Mouse (Mus musculus) gastrocnemius, postnatal 4 days (tissue): Measurements from ENCODE around the gene Clba1. TPM values are rescaled to one million over a fixed set of nuclear protein-coding genes. Genes with fewer than 3 reads are reported as not detected.
"Not testable (repeated sequence)": the region's sequence is repeated elsewhere in the genome, so short reads cannot be mapped to it uniquely, and the experiment has no call there.

Experiments
- DNase-seq, 2 experiments: peaks; one replicate each; pipeline ENCODE4 v3.0.0; 2021 to 2022; ENCODE audit warnings: low spot score in 2 of 2, mixed read lengths in 2 of 2
- total RNA-seq, 2 experiments: library from RNA; stranded (reverse); gene quantifications; 2 replicates each; pipeline ENCODE4 v1.2.3; 2021

Clba1 gene
- total RNA-seq, 2 experiments from 2014 or later = 0.96 to 1.4 TPM

DNA sequence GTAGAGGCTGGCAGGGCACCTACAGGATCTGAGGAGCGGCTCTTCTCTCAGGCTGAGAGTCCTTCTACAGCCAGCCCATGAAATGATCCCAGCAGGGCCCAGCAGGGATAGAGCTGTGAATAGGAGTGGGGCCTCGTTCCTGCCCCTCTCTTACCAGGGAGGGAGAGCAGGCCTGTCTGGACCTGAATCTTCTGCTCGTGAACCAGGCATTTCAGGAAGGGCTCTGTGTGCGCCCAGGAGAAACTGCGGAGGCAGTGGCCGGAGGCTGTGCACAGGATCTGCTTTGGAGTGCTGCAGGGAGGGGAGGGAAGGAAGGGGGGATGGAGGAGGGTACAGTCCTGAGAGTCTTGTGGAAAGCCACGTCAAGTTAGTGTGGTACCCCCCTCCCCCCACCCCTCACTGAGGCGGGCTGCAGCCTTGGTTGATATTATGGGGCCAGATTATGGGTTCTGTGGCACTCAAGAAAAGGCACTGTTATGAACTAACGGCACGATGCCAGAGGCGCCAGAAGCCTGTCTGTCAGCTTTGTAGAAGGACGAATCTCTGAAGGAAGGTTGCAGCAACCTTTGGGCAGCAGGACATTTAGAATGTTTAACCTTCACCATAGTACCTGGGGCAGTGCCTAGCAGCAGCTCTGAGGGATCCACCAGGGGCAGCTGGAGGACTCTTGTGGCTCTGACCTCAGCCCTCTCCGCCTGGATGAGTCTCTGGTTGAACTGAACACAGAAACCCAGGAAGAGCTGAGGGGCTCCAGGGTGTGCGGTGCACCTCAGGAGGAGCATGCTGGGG, 6.1 kb downstream of the Clba1 start:
- no peak for DNase-seq

DNA sequence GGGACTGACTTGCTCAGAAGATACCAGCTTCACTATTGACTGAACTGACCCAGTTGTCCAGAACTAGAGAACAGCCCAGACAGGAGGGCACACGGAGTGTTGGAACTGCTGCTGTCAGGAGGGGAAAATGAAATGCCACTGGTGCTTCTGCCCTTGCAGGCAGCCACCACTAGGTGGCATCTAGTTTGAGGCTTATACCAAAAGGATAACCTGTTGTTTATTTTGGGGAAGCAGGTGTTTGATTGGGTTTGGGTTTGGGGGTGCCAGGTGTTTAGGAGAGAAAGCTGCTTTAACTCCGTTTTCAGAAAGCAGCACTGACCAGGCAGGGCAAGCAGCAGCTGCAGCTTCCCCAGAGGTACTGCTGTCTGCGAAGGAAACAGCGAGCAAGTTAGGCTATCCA, 7.6 kb downstream of the Clba1 start:
- DNase-seq = no peak

DNA sequence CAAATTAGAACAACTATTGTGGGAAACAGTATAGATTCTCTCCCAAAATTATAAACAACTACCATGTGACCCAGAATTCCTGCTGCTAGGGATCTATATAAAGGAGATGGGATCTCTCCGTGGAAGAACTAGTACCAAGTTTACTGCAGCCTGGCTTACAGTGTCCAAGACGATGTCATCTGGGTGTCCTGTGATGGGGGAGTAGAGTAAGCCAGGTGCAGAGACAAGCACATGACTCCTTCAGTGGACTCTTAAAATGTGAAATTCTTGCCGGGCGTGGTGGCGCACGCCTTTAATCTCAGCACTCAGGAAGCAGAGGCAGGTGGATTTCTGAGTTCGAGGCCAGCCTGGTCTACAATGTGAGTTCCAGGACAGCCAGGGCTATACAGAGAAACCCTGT, 8.1 kb downstream of the Clba1 start:
- DNase-seq = not testable (repeated sequence)

DNA sequence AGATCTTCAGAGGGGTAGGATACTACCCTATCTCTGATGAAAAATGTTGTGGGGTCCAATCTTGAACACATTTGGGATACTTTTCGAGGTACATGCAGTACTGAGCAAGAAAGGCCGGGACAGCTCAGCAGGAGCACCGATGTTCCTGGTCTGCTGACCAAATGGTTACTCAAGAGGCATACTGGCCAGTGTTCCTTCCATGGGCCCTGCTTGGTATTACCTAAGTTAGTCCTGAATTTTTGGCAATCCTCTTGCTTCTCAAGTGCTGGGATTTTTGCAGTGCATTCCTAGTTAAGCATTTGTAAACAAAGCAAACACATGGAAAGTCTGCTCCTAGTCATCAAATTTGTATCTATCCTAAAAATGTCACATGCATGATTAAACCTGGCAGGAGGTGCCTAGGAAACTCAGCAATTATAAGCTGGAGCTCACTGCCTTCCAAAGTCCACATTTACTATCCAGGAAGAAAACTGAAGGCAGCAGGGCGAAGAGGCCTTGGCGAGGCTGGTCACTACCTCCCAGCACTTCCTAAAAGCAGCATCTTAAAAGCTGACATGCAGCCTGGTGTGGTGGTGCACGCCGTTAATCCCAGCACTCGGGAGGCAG, 10.4 kb downstream of the Clba1 start:
- DNase-seq = no peak

DNA sequence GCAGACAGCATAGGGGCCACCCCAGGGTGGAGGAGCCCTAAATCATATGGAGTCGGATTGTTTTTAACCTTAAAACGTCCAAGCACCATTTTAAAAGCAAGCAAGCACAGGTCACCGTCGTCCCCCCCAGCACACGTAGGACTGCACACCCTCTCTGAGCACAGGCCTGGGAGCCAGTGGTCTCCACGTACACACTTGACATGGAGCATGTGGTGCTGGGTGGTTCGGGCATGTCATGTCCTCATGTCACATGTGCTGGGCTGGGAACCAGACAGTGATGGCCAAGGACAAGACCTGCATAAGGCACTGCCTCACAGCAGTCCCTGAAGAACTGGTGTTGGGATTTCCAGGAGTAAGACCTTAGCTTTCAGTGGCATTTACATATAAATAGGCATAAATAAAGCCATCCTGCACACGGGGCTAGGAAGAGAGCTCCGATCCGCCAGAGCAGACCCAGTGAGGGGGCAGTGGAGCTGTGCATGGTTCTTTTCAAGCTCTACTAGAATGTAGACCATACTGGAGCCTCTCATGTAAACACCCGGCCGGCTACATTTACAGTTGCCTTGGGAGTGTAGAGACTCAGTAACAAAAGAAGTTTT, 11.8 kb downstream of the Clba1 start:
- no peak for DNase-seq

DNA sequence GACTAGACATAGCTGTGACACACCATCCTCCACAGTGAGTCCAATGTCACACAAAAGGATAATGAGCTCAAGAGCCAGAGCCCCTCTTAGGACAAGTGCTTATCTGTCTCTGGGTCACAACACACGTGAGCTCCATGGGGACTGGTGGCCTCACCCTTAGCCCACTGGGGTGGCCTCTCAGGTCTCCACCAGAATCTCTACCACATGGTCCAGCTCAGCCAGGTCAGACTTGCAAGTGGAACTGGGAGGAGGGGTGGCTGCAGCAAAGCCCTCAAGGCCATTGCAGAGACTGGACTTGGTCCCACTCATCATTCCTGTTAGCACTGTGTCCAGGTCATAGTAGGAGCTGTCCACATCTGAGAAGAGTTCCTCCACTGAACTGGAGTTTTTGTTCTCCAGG, 12.5 kb downstream of the Clba1 start:
- no peak for DNase-seq

DNA sequence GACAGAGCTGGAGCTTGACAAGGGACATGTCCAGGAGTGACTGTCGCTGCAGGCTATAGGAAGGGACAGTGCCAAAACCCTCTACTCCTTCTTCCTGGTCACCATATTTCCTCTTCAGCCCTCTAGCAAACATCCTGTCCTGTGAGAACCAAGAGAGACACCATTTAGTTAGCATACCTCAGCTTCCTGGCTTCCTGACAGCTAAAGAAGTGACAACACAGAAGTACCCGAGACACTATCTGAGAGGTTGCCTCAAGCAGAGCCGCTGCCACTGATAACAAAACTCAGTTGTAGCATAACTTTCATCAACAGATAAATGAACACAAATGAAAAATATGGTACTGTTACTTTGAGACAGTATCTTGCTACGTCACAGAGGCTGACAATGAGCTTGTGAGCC, 13.2 kb downstream of the Clba1 start:
- DNase-seq = no peak

DNA sequence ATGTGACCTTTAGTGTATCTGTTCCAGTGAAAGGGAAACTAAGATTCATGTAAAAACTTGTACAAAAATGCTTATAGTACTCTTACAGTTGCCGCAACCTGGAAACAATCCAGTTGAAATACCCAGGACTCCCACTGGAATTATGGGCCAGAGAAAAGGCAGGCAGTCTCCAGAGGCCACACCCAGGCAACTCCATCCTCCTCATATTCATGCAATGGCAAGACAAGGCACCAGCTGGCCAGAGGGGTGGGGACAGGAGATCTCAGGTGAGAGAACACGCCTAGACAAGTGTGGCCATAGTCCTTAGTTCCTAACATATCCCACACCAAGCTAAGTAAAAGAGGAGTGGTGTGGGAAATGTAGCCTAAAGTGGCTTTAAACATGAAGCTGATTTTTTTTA, 13.9 kb downstream of the Clba1 start:
- no peak for DNase-seq

DNA sequence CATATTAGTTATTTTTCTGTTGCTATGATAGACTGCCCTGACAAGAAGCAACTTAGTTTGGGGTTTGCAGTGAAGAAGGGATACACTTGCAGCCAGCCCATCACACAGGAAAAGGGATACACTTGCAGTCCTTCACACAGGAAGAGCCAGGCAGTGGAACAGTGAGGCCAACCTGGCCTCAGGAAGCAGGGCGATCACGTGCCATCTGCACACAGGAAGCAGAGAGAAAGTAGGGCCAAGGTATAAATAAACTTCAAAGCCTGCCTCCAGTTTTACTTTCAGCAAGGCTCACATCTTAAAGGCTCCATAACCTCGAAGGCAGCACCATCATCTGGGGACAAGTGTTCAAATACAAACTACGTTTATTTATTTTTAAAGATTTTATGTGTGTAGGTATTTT, 14.5 kb downstream of the Clba1 start:
- DNase-seq = no peak

DNA sequence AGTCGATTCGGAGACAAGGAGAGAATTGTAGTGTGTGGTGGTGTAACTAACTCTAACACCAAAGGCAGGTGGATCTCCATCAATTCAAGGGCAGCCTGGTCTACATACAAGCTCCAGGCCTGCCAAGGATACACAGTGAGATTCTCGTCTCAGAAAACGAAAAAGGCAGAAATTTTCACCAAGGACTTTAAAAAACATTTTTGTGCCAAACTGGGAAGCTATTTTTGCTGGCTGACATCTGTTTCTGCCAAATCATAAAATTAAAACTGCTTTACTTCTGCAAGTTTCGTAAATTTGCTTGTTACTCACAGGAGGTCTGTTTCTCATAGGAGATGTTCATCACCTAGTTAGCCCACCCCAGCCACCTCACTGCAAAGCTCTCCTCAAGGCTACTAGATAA, 17.2 kb downstream of the Clba1 start:
- no peak for DNase-seq

DNA sequence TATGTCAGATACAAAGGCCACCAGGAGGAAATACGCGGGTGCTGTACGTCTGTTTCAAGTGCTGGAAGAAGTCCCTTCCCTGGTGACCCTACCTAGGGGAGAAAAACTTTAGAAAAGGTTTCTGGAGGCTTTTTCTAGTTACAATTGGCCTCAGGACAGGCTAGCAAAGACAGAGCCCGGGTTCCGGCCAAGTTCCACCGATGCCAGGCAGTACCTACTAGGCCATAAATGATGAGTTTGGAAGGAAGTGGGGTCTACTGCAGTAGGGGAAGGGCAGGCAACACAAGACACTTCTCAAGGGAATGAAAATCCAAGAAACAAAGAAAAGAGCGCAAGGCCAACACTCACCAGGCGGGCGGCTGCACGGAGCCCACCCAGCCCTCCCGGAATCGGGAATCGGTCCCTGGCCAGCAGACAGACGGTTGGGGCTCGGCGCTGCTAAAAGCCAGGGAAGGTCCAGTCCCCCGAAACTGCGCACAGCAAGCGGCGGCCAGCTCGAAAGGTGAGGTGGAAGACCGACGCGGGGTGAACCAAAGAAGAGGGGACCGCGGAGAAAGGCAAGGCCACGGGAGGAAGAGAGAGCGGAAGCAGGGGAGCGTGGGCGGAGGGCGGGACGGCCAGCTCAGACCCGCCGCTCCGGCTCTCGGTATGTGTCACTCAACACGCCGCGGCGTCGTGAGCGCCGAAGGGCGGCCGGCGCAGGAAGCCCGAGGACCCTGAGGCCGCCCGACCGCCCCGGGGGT, 19.9 kb downstream of the Clba1 start:
- peak in 1 of 2 experiments; percentile 76 for DNase-seq

DNA sequence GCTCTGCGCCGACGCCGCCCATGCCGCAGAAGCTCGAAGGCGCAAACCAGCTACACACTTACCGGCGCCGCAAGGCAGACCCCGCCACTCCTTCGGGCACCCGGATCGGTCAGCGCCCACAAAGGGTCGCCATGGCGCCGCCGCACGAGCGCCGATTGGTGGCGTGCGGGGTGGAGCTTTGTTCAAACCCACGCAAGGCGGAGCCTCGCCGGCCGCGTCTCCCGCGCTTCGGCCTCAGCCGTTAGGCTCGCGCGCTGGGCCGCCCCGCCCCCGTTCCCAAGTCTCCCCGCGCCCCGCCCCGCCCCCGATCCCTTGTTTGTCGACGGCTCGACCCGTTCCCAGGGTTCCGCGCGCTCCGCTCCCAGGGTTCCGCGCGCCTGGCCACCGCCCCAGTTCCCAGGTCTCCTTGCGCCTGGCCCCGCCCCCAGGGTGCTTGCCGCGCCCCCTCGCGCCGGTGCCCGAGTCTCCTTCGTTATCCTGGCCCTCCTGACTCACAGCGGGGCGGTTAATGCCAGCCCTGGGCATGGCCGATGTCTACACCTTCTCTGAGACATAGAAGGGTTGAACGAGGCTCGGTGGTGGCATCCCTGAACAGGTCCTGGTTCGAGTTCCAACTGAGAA, 20.6 kb downstream of the Clba1 start, which contains the start of gene Cdca4:
Gene Cdca4, minus strand, starts transcription at position 180 of the 621 bp plus-strand sequence.
- DNase-seq = peak; percentile 99

DNA sequence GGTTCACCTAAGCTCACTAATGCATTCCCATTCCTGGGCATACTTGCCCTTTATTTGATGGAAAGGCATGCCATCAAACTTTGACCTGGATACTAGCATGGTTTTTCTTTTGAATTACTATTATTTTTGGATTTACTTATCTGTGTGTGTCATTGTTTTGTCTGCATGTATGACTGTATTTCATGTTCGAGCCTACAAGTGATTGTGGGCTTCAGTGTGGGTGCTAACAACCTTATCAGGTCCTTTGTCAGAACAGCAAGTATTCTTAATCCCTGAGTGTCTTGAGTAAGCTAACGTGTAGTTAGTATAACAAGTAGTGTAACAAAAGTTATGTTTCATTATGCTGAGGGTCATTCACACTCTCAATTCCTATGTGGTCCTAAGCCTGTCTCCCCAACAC, 21.4 kb downstream of the Clba1 start:
- DNase-seq = no peak

DNA sequence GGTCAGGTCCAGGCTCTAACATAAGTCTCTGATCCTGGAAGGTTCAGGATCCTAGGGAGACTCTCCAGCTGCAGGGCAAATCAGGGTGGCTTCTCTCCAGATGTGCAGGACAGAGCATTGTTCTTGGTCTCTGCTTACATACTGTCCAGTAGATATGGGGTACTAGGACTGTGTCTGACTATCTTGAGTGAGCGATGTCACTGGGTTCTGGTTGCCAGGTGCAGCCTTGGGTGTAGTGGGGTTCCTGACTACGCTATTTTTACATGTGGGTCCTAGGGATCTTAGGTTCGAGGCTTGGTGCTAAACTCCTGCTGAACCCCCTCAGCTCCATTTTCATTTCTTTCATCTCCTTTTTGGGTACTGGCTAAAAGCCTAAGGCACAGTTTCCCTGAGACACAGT, 21.8 kb downstream of the Clba1 start:
- DNase-seq = no peak

DNA sequence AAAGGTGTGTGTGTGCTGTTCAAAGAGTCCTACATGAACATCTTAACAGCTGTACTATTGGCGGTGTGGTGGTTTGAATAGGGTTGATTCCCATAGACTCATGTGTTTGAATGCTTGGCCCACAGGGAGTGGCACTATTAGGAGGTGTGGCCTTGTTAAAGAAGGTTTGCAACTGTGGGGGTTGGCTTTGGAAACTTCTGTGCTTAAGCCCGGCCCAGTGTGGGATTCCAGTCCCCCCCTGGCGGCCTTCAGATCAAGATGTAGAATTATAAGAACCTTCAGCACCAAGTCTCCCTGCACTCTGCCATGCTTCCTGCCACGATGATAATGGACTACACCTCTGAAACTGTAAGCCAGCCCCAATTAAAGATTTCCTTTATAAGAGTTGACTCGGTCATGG, 23.7 kb downstream of the Clba1 start:
- DNase-seq = no peak

DNA sequence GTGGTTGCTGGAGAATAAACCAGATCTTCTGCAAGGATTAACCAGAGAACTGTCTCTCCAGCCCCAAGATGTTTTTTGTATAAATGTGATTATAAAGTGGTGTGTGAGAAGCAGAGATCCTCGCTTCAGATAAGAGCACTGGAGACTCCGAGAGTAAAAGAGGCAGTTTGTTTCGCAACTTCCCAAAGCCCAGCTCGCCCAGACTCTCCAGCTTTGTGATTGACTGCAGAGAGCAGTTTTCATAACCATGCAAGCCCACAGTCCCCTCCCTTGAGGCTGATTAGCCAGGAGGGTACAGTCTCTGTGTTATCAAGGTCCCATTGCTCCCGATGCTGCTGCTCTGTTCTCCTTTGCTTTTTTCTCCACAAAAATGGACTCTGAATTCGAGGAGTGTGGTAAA, 24.8 kb downstream of the Clba1 start:
- no peak for DNase-seq

DNA sequence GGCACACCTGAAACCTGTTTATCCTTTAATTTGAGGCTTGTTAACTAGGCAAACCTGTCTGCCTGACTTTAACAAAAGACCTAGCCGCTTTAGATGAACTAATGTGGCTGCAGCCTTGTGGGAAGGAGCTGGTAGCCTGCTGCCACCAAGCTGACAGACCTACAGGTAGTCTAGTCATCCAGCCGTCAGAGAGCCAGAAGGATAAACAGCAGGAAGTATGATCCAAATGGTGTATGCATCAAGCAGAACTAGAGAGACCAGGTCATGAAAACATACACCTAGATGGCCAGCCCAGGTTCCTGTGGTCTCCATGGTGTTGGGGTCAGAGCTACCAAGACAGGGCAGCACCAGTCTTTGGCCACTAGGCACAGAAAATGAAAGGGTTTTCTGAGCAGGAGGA, 26.3 kb downstream of the Clba1 start:
- no peak for DNase-seq

DNA sequence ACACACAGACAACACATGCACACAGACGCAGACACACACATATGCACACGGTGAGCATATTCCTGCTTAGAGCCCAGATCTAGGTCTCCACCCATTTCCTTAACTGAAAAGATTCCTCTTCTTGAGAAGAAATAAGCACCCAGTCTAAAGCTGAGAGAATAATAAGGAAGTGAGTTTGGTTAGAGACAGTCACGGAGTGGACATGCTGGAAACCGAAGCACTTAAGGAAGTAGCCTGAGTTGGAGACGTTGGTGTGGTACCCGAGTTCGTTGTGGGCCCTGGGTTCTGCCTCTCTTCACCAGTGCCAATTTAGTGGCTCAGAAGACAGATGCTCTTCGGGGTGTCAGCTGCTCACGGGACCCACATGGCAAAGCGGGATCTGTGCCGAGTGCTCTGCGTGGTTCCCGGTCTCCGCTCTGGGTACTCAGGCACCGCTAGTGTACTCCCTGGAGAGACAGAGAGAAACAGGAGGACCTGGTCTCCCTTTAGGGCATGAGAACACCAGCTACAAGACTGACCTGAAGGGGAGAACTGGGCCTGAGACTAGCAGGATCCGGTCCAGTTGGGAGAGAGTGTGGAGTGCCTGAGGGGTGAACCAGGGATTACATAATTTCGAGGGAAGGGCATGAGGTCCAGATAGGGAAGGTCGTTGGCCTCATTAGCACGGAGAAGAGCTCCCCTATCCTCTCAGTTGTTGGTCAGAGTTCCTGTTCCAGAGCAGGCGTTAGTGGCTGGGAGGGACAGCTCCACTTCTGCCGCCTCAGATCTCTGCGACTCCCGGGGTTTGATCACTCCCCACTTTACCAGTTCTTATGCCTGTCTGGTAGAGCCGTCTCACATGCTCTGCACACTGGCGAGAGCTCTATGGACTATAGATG, 31.7 kb downstream of the Clba1 start:
- no peak for DNase-seq

DNA sequence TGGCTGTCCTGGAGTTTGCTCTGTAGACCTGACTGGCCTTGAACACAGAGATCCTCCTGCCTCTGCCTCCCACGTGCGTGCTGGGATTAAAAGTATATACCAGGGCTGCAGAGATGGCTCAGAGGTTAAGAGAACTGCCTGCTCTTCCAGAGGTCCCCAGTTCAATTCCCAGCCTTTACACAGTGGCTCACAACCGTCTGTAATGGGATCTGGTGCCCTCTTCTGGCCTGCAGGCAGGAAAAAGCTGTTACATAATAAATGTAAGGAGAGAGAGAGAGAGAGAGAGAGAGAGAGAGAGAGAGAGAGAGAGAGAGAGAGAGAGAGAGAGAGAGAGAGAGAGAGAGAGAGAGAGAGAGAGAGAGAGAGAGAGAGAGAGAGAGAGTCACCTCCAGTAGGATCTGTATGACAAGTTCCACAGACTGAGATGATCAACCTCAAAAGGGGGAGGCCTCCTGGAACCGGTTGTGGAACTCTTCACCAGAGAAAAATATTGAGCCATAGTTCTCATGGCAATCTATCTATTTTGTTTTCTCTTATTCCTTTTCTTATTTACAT, 32.7 kb downstream of the Clba1 start:
- not testable (repeated sequence) for DNase-seq

DNA sequence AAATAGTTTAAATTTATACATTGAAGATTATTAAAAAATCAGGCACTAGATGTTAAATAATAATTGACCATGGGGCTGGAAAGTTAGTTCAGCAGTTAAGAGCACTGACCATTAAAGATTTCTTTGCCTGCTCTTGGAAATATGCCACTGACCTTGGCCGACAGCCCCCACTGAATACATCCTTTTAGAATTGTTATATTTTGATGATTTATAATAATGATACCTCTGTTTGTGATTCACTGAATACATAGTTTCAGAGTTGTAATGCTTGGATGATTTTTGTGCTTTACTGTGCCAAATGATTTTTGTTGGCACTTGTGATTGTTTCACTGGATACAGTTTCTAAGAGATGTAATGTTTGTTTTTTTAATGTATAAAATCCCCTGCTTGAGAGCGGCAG, 33.4 kb downstream of the Clba1 start:
- DNase-seq = not testable (repeated sequence)
